In the genomic region with DNA sequence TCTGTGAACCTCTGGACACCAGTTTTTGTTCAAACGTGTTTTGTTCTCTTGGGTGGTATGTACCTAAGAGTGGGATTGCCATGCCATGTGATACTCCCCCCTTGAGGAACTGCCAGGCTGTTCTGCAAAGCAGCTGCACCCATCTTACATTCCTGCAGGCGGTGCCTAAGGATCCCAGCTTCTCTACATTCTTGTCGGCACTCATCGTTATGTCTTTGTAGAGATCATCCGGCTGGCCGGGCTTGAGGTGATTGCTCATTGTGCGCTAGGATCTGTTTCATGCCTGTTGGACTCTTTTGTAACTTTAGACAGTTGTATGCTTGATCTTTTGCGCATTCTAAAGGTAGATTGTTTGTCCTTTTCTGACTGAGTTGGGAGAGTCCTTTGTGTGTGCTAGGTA, we compare ENCODE assay signal across 33 mouse cellular contexts.
"Had no signal": no experiment of that assay in that cellular context is flagged by ENCODE, and none has a peak within 500 bp of the region (broad histone marks: within the 10 kb centered on the region; RNA-seq: fewer than 3 reads in every experiment).

No protein-coding gene starts in this region.

- H3K9me3 ChIP-seq: heart, embryonic 13.5 days; heart, embryonic 15.5 days; hindbrain, embryonic 10.5 days; hindbrain, embryonic 12.5 days; hindbrain, embryonic 13.5 days; hindbrain, embryonic 15.5 days; intestine, embryonic 15.5 days; kidney, embryonic 15.5 days had no signal

- DNase-seq: heart, postnatal 10 days; heart, postnatal 14 days; heart, postnatal 36 days; heart, postnatal 4 days; kidney, adult 11 months; kidney, adult 18-20 months; kidney, adult 2 months; kidney, adult 8-10 months; kidney, adult 9 months; kidney, postnatal 10 days; kidney, postnatal 14 days; kidney, postnatal 25 days; kidney, postnatal 36 days; kidney, postnatal 4 days; layer of hippocampus, adult 9-11 months; layer of hippocampus, postnatal 36 days had no signal

- H3K4me3 ChIP-seq: heart, embryonic 13.5 days; heart, embryonic 15.5 days; hindbrain, embryonic 10.5 days; hindbrain, embryonic 12.5 days; hindbrain, embryonic 13.5 days; hindbrain, embryonic 15.5 days; intestine, embryonic 15.5 days; kidney, embryonic 15.5 days; layer of hippocampus, adult 2 months; left cerebral cortex, adult 2 months had no signal

- H3K27ac ChIP-seq: heart, embryonic 13.5 days; heart, embryonic 15.5 days; hindbrain, embryonic 10.5 days; hindbrain, embryonic 12.5 days; hindbrain, embryonic 13.5 days; hindbrain, embryonic 14.5 days; hindbrain, embryonic 15.5 days; hindbrain, postnatal 0 days; intestine, embryonic 15.5 days; kidney, embryonic 15.5 days; kidney, postnatal 0 days; layer of hippocampus, adult 2 months; left cerebral cortex, adult 2 months had no signal

- H3K4me2 ChIP-seq: heart, embryonic 13.5 days; heart, embryonic 15.5 days; hindbrain, embryonic 12.5 days; hindbrain, embryonic 13.5 days; hindbrain, embryonic 14.5 days; hindbrain, embryonic 15.5 days; intestine, embryonic 15.5 days; kidney, embryonic 15.5 days had no signal

- H3K27me3 ChIP-seq: heart, embryonic 13.5 days; heart, embryonic 15.5 days; hindbrain, embryonic 12.5 days; hindbrain, embryonic 13.5 days; hindbrain, embryonic 15.5 days; intestine, embryonic 15.5 days; kidney, embryonic 15.5 days had no signal

- ATAC-seq: hindbrain, embryonic 16.5 days; hindbrain, postnatal 0 days; inflammation-experienced regulatory T-cells, adult 6 months; intestine, embryonic 15.5 days; intestine, embryonic 16.5 days; intestine, postnatal 0 days had no signal

- H3K9ac ChIP-seq: heart, embryonic 13.5 days; heart, embryonic 15.5 days; hindbrain, embryonic 12.5 days; hindbrain, embryonic 13.5 days; hindbrain, embryonic 14.5 days; hindbrain, embryonic 15.5 days; intestine, embryonic 15.5 days; kidney, embryonic 15.5 days had no signal

- H3K36me3 ChIP-seq: heart, embryonic 15.5 days; hindbrain, embryonic 12.5 days; hindbrain, embryonic 13.5 days; hindbrain, embryonic 15.5 days; intestine, embryonic 15.5 days had no signal

- H3K4me1 ChIP-seq: hindbrain, embryonic 12.5 days; hindbrain, embryonic 13.5 days; hindbrain, embryonic 15.5 days; intestine, embryonic 15.5 days; kidney, embryonic 15.5 days had no signal
